Mouse (Mus musculus) activated CD4-positive, CD25-positive, alpha-beta regulatory T cell, adult 4 months (primary cell): ENCODE data around the gene Tecr. TPM values are rescaled to one million over a fixed set of nuclear protein-coding genes. Genes with fewer than 3 reads are reported as not detected.

Source experiments
- ATAC-seq: one replicate; pipeline ENCODE4 v1.8.0; 2017
- polyA plus RNA-seq, 2 experiments: library from polyadenylated mRNA; unstranded; fragments of 100-300 nt; shearing (Covaris generic); gene quantifications; one replicate each; pipeline ENCODE4 v1.2.1; 2017

Gene Tecr
- polyA plus RNA-seq, result 100 to 1,000 TPM; 421 to 424 TPM

DNA sequence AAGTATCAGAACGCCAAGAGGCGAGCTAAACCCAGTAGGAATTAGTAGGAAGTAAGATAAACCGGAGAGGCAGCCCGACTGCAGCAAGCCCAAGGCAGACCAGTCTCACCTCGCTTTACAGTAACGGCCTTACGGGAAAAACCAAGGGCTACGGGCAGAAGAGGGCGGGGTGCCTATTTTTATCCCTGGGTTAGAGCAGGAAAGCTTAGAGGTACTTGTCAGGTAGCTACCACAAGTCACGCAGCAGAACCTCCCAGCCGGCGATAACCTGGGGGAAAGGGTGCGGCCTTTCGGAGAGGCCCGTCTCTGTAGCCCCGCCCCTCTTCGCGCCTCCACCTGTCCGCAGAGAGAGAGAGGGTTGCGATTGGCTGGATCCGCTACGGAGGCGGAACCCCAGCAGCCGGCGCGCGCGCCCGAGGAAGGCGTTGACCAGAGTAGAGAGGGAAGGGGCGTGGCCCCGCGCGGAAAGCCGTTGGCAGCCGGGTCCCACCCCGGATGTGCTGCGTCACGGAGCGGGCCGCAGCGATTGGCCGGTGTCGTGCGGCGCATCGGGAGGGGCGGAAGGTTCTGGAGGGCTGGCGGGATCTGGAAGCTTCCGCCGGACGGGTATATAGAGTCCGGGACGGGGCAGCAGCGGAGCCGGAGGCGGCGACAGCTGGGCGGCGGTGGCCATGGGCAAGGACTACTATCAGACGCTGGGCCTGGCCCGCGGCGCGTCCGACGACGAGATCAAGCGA, at the start of gene Tecr, which contains the start of gene Dnajb1:
Gene Tecr (minus strand): TSS at position 311 of the 737 bp plus-strand sequence.
Gene Dnajb1 (plus strand): TSS at position 533 of the 737 bp plus-strand sequence.
- peak; percentile 86 for ATAC-seq

DNA sequence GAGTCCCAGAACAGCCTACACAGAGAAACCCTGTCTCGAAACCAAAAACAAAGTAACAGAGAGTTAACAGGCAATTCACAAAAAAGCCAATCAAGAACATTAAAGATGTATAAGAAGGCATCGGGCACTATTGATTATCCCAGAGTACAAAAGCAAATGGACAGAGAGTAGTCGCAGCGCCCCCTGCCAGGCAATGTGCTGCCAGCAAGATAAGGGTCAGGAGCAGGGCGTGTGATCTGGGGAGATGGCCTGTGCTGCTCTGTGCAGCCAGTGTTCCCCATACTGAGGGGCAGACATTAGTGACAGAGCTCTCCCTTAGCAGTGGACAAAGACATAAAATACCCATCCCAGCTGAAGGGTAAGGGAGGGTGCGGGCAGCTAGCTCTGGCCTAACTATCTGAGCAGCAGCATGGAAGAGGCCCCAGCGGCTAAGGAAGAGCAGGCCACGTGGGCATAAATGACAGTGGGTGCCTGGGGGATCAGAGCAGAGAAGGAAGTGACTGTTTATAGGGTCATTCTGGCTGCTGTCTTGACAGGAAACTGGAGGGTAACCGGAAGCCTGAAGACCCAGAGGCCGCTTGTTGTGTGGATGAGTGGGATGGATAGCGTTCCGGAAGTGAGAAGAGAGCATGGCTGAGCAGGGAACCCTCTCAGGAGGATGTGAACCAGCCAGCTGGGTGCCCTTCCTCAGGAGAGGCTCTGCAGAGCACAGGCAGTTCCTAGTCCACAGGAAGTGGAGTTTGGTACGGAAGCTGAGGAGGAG, 48.9 kb upstream of the Tecr start:
- ATAC-seq, result no peak

DNA sequence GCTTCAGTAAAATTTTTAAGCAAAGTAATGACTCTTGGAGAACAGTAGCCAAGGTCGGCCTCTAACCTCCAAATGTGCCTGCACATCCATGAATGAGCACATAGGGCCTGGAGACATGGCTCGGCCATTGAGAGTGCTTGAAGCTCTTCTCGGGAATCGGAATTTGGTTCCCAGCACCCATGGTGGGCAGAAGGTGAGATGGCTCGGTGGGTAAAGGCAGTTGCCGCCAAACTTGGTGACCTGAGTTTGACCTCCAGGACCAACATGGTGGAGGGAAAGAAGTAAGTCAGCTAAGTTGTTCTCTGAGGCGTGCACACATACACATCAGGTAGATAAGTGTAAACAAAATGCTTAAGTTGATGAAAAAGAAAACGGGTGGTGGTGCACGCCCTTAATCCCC, 48.3 kb upstream of the Tecr start:
- ATAC-seq, result no peak

DNA sequence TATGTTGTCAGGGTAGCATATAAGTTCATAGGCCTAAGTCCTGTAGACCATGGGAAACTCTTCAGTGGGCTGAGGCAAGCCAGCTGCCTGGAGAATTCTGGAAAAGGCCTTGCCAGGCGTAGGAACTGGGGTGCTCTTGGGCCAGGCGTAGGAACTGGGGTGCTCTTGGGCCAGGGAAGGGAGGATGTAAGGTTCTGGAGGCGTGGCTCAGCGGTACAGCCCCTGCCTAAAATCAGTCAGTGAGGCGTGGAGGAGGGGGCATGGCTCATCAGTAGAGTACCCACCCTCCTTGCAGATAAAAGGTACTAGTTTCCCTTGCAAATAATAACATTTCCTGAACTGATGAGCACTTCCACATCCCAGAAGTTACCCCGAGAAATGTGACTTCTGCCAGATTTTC, 47.0 kb upstream of the Tecr start:
- ATAC-seq, result no peak

DNA sequence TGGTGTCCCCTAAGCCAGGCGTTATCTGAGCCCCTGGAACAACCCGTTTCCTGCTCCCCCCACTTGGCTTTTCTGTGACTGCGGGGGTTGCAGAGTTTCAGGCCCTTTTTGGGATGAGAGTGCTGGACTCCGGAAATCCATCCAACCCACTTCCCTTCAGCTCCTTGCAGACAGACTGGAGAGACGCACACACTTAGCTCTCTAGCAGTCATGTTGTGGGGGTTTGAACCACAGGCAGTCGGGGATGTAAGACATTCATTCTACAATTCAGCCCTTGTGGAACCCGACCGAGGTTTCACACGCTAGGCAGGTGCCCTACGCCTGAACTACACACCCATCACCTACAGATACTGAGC, 45.9 kb upstream of the Tecr start:
- ATAC-seq, result no peak

DNA sequence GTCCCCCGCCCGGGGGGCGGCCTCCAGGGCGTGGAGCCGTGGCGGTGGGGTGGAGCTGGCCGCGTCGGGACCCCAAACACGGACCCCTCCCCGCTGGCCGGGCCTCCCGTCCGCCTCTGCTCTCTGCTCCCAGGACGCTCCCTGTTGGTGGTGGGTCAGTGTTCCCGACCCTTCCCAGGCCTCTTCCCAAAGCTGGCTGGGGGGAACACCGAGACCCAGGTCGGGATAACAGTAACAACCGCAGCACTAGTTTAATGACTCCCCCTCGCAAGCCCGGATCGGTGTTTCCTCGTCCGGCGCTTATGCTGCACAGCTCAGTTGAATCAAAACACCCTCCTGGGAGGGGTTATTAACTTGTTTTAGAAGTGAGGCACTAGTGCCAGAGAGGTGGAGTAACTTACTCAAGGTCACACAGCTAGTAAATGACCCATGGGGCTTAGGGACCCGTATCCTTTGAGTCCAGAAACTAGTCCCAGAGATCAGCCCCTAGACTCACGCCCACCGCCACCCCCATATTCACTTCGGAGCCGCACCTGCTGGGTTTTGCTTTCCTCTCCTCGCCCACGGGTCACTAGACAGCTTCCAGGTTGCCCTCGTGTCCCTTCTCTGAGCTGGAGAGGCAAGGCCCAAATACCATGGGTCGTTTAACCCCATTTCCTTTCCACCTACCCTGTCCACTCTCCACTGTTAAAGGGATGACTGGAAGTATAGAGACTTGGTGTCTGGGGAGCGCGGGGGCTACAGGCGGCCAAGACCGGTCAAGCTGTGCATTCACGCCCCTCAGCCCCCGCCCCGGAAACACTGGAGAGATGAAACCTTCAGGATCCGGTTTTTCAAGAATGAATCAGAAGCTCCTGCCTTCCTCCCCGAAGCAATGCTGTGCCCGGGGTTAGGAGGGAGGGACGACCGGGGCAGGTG, 45.2 kb upstream of the Tecr start:
- ATAC-seq, result peak; percentile 24

DNA sequence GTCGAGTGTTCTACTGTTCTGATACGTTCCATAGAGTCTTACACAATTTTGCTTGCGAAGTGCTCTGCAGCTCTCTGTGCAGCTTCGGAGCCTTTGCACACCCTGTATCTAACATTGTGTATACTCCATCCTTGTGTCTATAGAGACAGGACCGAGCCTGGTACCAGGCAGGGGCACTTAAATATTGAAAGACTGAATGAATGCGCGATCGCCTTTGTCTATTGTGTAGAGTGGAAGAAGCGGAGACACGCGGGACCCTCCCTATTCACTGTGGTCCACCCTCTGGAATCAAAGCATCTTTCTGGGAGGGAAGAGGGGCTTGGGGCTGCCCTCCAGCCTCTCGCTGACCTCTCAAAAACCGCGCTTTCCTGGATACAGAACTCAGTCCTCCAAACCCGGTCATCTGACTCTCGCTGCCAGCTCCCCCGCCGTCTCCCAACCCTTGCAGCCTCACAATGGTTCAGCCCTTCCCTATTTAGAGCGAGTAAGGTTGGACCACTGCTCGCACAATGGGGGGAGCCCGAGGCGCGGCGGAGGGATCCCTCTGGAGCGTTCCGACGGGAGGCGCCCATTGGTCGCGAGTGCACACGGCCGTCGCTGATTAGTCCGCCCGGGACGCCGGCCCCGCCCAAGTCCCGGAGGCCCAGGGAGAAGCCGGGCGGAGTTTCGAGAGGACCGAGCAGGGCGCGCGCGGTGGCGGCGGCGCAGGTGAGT, 44.4 kb upstream of the Tecr start, which contains the start of gene Gipc1:
Gene Gipc1 (plus strand): TSS at position 648 of the 714 bp plus-strand sequence.
- ATAC-seq, result peak; percentile 97

GRCm38 (mm10) chr8:83649699-83650098, 41.9 kb upstream of the Tecr start:
- no peak for ATAC-seq

DNA sequence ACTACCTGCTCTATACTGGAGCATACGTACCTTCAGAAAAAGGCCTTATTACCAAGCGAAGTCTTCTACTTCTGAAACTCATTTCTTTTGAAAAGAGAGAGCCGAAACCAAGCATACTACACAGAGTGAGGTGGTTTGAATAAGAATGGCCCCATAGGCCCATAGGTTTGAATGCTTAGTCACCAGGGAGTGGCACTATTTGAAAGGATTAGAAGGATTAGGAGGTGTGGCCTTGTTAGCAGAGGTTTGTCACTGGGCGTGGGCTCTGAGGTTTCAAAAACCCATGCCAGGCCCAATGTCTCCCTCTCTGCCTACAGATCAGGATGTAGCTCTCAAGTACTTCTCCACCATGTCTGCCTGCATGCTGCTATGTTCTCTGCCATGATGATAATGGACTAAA, 40.3 kb upstream of the Tecr start:
- no peak for ATAC-seq

- no peak for ATAC-seq
Observed at GRCm38 (mm10) chr8:83647511-83647910, 39.7 kb upstream of the Tecr start.

DNA sequence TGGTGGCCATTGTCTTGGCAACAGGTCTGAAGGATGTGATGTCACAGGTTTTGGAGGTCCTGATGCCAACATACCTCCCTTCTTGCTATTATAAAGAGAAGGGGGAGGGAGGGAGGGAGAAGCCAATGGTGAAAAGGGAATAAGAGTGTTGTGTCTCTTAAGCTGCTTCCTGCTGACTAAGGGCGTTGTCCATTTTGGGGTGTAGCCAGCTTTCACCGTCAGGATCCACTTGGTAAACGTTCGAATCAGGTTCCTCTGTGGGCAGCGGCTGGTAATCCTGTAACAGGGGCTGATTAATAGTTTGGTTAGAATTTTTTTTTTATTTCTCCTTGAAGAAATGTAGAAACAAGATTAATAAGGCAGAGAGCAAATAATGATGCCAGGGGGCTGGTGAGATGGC, 31.9 kb upstream of the Tecr start:
- ATAC-seq, result no peak

GRCm38 (mm10) chr8:83638856-83639255, 31.1 kb upstream of the Tecr start:
- ATAC-seq, result no peak

- ATAC-seq, result no peak
Observed at GRCm38 (mm10) chr8:83632083-83632707, 24.4 kb upstream of the Tecr start.

DNA sequence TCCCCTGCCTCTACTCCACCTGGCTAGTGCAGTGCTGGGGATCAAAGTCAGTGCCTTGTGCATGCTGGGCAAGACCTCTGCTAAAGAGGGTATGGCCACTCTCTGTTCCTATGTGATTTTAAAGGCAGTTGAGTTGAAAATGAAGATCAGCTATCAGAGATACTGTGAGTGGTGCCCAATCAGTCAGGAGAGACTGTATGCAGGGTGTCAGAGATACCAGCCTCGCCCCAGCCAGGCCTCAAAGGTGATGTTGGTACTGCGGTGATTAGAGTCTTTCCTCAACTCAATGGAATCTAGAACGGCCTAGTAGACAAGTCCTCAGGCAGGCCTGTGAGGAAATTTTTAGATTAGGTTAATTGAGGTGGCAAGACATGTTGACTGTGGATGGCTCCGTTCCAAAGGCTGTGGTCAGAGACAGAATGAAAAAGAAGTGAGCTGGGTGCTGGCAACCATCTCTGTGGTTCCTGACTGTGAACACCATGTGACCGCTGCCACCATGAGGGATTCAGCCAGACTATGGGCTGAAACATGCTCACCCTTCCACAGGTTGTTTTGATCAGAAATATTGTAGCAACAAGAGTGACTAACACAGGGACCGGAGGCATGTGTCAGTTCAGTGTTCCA, 18.0 kb upstream of the Tecr start:
- no peak for ATAC-seq

GRCm38 (mm10) chr8:83624739-83625138, 17.0 kb upstream of the Tecr start:
- no peak for ATAC-seq

- ATAC-seq, result no peak
Observed at GRCm38 (mm10) chr8:83623549-83623948, 15.8 kb upstream of the Tecr start.

DNA sequence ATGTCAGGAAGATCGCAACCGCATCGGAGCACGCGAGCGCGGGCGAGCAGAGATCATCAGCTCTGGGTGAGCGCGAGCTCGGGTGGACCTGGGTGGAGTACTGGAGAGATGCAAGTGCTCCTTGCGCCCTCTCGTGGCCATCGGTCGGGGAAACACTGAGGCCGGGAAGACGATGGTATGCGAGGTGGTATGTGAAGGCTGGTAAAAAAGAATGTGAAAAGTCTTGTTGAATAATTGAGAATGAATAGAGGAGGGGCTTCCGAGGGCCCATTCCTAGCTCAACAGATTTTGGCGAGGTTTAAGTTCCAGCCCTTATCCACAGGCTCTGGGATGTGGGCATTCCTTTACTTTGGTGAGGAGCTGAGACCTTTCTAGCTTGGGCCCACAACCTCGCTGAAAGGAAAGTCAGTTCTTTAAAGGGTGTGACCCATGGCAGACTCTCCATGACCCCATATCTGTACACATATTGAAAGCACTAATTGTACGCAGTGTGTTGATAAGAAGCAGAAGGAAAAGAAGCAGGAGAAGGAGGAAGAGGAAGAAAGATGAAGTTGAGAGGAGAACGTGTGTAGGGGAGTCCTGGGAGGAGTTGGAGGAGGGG, 14.7 kb upstream of the Tecr start:
- ATAC-seq, result peak; percentile 81

GRCm38 (mm10) chr8:83621691-83622388, 14.1 kb upstream of the Tecr start:
- ATAC-seq, result no peak

- ATAC-seq, result no peak
Observed at GRCm38 (mm10) chr8:83619568-83620285, 12.0 kb upstream of the Tecr start.
